Mouse (Mus musculus) limb, embryonic 12.5 days (tissue): ENCODE data around the gene Krtap3-2. TPM values are rescaled to one million over a fixed set of nuclear protein-coding genes. Genes with fewer than 3 reads are reported as not detected.
"Not testable (repeated sequence)": the region's sequence is repeated elsewhere in the genome, so short reads cannot be mapped to it uniquely, and the experiment has no call there.

Experiments
- ATAC-seq: fragments of 200-750 bp; cut with Nextera tagmentation; 2 replicates; pipeline ENCODE4 v1.8.0; 2017; ENCODE audit warnings: low read depth, moderate TSS enrichment; ENCODE audit not compliant: insufficient number of reproducible peaks, insufficient read depth, low FRiP score, low TSS enrichment
- H3K27ac ChIP-seq: fragments of 300-500 bp; sonication (generic); 2 replicates; pipeline ENCODE4 v1.5.1; 2016; ENCODE audit warnings: mild to moderate bottlenecking, moderate library complexity
- H3K27me3 ChIP-seq: fragments of 300-500 bp; sonication (generic); 2 replicates; pipeline ENCODE4 v1.6.1; 2016; ENCODE audit warnings: mild to moderate bottlenecking, moderate library complexity
- H3K36me3 ChIP-seq: fragments of 300-500 bp; sonication (generic); 2 replicates; pipeline ENCODE4 v1.6.1; 2016; ENCODE audit warnings: mild to moderate bottlenecking, moderate library complexity
- H3K4me1 ChIP-seq: fragments of 300-500 bp; sonication (generic); replicated peaks from 2 replicates; pipeline ENCODE4 v1.6.1; 2016
- H3K4me2 ChIP-seq: fragments of 300-500 bp; sonication (generic); 2 replicates; pipeline ENCODE4 v1.6.1; 2016; ENCODE audit warnings: mild to moderate bottlenecking, moderate library complexity
- H3K4me3 ChIP-seq: fragments of 300-500 bp; sonication (generic); replicated peaks from 2 replicates; pipeline ENCODE4 v1.5.1; 2016; ENCODE audit warnings: mild to moderate bottlenecking
- H3K9ac ChIP-seq: fragments of 300-500 bp; sonication (generic); replicated peaks from 2 replicates; pipeline ENCODE4 v1.6.1; 2016; ENCODE audit warnings: mild to moderate bottlenecking, moderate library complexity
- H3K9me3 ChIP-seq: fragments of 300-500 bp; sonication (generic); 2 replicates; pipeline ENCODE4 v1.6.1; 2016; ENCODE audit warnings: mild to moderate bottlenecking, moderate library complexity
- WGBS: fragments of 180-500 bp; shearing (Covaris S2); methylation state at CpG from one replicate; pipeline ENCODE4 v1.1.7; 2016; 5-methylcytosine and 5-hydroxymethylcytosine counted together
- polyA plus RNA-seq: library from polyadenylated mRNA; unstranded; fragments of >200 nt; fragmentation: Nextera tagmentation; extraction: Ambion mirVana; gene quantifications from 2 replicates; pipeline ENCODE4 v1.2.1, GENCODE M21; 2016

The Krtap3-2 gene
- not detected in 2 replicates for polyA plus RNA-seq

DNA sequence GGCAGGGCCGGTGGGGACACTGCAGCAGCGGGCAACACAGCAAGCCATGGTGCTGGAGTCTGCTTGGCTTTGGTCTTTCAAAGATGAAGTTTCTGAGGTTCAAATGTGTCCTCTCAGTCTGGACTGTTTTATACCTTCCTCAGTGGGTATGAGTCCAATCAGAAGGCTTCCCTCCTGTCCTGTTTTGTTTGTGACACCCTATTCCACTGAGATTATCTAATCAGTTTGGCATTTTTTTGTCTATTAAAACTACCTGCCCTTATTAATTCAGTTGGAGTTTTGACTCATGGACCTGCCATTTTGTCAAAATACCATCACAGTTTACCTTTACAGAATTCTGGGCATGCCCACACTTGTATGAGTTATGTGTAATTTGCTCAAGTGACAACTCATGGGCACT lies at the start of gene Krtap3-2:
TSS of gene Krtap3-2 (minus strand) at position 101 of the 400 bp plus-strand sequence.
- H3K27me3 ChIP-seq, result no peaks in the 10 kb centered on the region
- no peak within 1 kb of the TSS for H3K9ac ChIP-seq
- H3K4me1 ChIP-seq, result no peaks in the 10 kb centered on the region
- H3K27ac ChIP-seq, result no peak within 1 kb of the TSS
- H3K9me3 ChIP-seq, result no peaks in the 10 kb centered on the region
- ATAC-seq, result no peak
- no peaks in the 10 kb centered on the region for H3K36me3 ChIP-seq
- no peak within 1 kb of the TSS for H3K4me3 ChIP-seq
- 78% methylated on average over 2 of the region's 2 CpGs for WGBS
- H3K4me2 ChIP-seq, result no peak within 1 kb of the TSS

GRCm38 (mm10) chr11:99603208-99603607 lies 46.6 kb upstream of the Krtap3-2 start, which contains the start of gene Gm11938:
Gene Gm11938, minus strand, starts transcription at chr11:99603308.
- not testable (repeated sequence) for H3K4me2 ChIP-seq, H3K27me3 ChIP-seq, H3K4me3 ChIP-seq, ATAC-seq, H3K9ac ChIP-seq, H3K4me1 ChIP-seq, H3K36me3 ChIP-seq, H3K9me3 ChIP-seq, H3K27ac ChIP-seq
- 46% methylated on average over 1 of the region's 1 CpGs for WGBS

- H3K9me3 ChIP-seq, H3K27me3 ChIP-seq, ATAC-seq, H3K4me2 ChIP-seq, H3K27ac ChIP-seq, H3K4me3 ChIP-seq, H3K4me1 ChIP-seq, H3K9ac ChIP-seq, H3K36me3 ChIP-seq: not testable (repeated sequence)
- 84% methylated on average over 6 of the region's 6 CpGs for whole genome bisulfite sequencing
Measured at GRCm38 (mm10) chr11:99597742-99598141, 41.1 kb upstream of the Krtap3-2 start, which contains the start of gene Krtap9-3. Gene Krtap9-3, minus strand, starts transcription at chr11:99598105.

- Histone ChIP-seq H3K4me2 (no peak within 1 kb of the TSS), H3K4me1 (no peaks in the 10 kb centered on the region), H3K9me3 (no peaks in the 10 kb centered on the region), H3K4me3 (no peak within 1 kb of the TSS), H3K27me3 (no peaks in the 10 kb centered on the region), H3K36me3 (no peaks in the 10 kb centered on the region), H3K9ac (no peak within 1 kb of the TSS), H3K27ac (no peak within 1 kb of the TSS)
- ATAC-seq, result no peak
- 75% methylated on average over 6 of the region's 6 CpGs for WGBS
Measured at GRCm38 (mm10) chr11:99590981-99591380, 34.3 kb upstream of the Krtap3-2 start, which contains the start of gene Krtap1-3. Gene Krtap1-3, minus strand, starts transcription at chr11:99591339.

- no peak overlapping the region for H3K27ac ChIP-seq
- H3K27me3 ChIP-seq, result no peaks in the 10 kb centered on the region
- 88% methylated on average over 7 of the region's 7 CpGs for WGBS
- ATAC-seq, result no peak
- H3K36me3 ChIP-seq, result no peaks in the 10 kb centered on the region
- no peak overlapping the region for H3K4me3 ChIP-seq
- no peak overlapping the region for H3K9ac ChIP-seq
- no peaks in the 10 kb centered on the region for H3K4me1 ChIP-seq
- H3K4me2 ChIP-seq, result no peak overlapping the region
- H3K9me3 ChIP-seq, result no peaks in the 10 kb centered on the region
Measured at GRCm38 (mm10) chr11:99585096-99585495, 28.4 kb upstream of the Krtap3-2 start.

GRCm38 (mm10) chr11:99583245-99583704 lies 26.6 kb upstream of the Krtap3-2 start, which contains the start of gene Krtap1-4:
Gene Krtap1-4, minus strand, starts transcription at chr11:99583654.
- no peak for ATAC-seq

DNA sequence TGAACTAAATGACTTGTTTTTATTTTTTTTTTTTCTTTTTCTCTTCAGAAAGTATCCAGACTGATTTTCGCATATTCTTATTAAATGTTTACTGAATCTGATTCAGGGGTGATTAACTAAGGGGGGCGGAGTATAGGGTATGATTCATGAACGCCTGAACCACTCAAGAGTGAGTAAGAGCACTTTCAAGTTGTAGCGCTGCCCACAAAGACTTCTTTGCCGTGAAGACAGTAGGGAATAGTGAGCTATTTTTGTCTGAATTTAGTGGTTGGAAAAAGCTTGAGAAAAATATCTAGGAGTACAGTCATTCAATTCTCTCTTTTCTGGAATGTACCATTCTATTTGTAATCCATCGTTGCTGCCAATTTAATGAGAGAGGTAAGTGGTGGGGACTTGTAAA lies 24.9 kb upstream of the Krtap3-2 start:
- ATAC-seq, result no peak
- whole genome bisulfite sequencing, result 86% methylated on average over 6 of the region's 6 CpGs
- Histone ChIP-seq H3K4me1 (no peaks in the 10 kb centered on the region), H3K36me3 (no peaks in the 10 kb centered on the region), H3K27me3 (no peaks in the 10 kb centered on the region), H3K27ac (no peak overlapping the region), H3K9me3 (no peaks in the 10 kb centered on the region), H3K9ac (no peak overlapping the region), H3K4me3 (no peak overlapping the region), H3K4me2 (no peak overlapping the region)

More at GRCm38 (mm10) chr11:99583245-99583704, 26.6 kb upstream of the Krtap3-2 start, which contains the start of gene Krtap1-4:
- Histone ChIP-seq H3K4me3 (no peak within 1 kb of the TSS), H3K27ac (no peak within 1 kb of the TSS), H3K27me3 (no peaks in the 10 kb centered on the region), H3K4me2 (no peak within 1 kb of the TSS), H3K4me1 (no peaks in the 10 kb centered on the region), H3K36me3 (no peaks in the 10 kb centered on the region), H3K9me3 (no peaks in the 10 kb centered on the region), H3K9ac (no peak within 1 kb of the TSS)
- WGBS, result 67% methylated on average over 5 of the region's 5 CpGs

DNA sequence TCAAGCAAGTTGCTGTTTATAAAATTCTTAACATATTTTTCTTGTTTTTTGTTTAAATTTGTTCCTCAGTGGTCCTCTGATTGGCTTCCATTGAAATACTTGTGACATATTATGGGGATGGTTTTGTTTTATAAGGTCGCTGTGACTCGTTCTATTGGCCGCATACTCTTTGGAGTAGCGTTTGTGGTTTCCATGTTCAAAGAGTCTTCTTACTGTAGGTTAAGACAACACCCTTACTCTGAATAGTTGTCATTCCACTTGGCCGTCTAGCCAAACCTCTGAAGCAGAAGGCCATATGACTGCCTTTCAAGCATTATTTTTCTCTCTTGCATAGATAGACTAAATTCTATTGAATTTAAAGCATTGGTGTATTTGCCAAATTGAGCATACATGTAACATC lies 24.4 kb upstream of the Krtap3-2 start:
- Histone ChIP-seq H3K36me3 (no peaks in the 10 kb centered on the region), H3K4me1 (no peaks in the 10 kb centered on the region), H3K9me3 (no peaks in the 10 kb centered on the region), H3K9ac (no peak overlapping the region), H3K4me3 (no peak overlapping the region), H3K27me3 (no peaks in the 10 kb centered on the region), H3K4me2 (no peak overlapping the region), H3K27ac (no peak overlapping the region)
- no peak for ATAC-seq
- WGBS, result 91% methylated on average over 5 of the region's 5 CpGs

DNA sequence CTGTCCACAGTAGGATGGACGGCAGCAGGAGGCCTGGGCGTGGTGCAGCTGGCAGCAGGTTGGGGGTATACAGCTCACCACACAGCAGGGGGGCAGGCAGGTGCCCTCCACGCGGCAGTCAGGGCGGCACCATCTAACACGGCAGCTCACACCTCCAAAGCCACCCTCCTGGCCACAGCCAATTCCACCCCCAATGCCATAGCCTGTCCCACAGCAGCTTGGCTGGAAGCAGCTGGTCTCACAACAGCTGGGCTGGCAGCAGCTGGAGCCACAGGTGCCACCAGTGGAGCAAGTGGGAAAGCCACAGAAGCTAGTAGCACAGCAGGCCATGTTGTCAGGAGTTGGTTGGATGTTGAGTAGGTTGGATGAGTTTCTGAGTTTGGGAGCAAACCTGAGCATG lies 24.0 kb upstream of the Krtap3-2 start, which contains the start of gene Krtap1-5:
TSS of gene Krtap1-5 (minus strand) at position 381 of the 400 bp plus-strand sequence.
- no peak for ATAC-seq
- 90% methylated on average over 6 of the region's 6 CpGs for WGBS
- Histone ChIP-seq H3K4me3 (no peak within 1 kb of the TSS), H3K27ac (no peak within 1 kb of the TSS), H3K4me1 (no peaks in the 10 kb centered on the region), H3K9me3 (no peaks in the 10 kb centered on the region), H3K9ac (no peak within 1 kb of the TSS), H3K27me3 (no peaks in the 10 kb centered on the region), H3K4me2 (no peak within 1 kb of the TSS), H3K36me3 (no peaks in the 10 kb centered on the region)

GRCm38 (mm10) chr11:99574106-99574505 lies 17.5 kb upstream of the Krtap3-2 start:
- Histone ChIP-seq H3K9me3 (no peaks in the 10 kb centered on the region), H3K4me2 (peak overlapping the region; percentile 45), H3K27ac (no peak overlapping the region)

GRCm38 (mm10) chr11:99573164-99573563 lies 16.5 kb upstream of the Krtap3-2 start:
- H3K27me3 ChIP-seq, result no peaks in the 10 kb centered on the region
- no peak for ATAC-seq
- H3K4me3 ChIP-seq, result no peak overlapping the region
- 75% methylated on average over 4 of the region's 4 CpGs for WGBS
- no peak overlapping the region for H3K9ac ChIP-seq
- H3K36me3 ChIP-seq, result no peaks in the 10 kb centered on the region
- no peaks in the 10 kb centered on the region for H3K4me1 ChIP-seq
- H3K27ac ChIP-seq, result no peak overlapping the region
- H3K4me2 ChIP-seq, result no peak overlapping the region
- H3K9me3 ChIP-seq, result no peaks in the 10 kb centered on the region

More at GRCm38 (mm10) chr11:99574106-99574505, 17.5 kb upstream of the Krtap3-2 start:
- Histone ChIP-seq H3K36me3 (no peaks in the 10 kb centered on the region), H3K27me3 (no peaks in the 10 kb centered on the region), H3K9ac (peak overlapping the region; percentile 42; the same call in 1 of the 2 replicates), H3K4me1 (no peaks in the 10 kb centered on the region), H3K4me3 (0 out of 2 replicates have a peak overlapping the region, but pooled peaks have one; percentile 15)
- ATAC-seq, result peak; percentile 52; the same call in 1 of the 2 replicates
- WGBS, result 5% methylated on average over 7 of the region's 7 CpGs

GRCm38 (mm10) chr11:99566530-99566929 lies 9.9 kb upstream of the Krtap3-2 start, which contains the start of gene Krtap3-1:
Gene Krtap3-1, minus strand, starts transcription at chr11:99566630.
- H3K4me1 ChIP-seq, result no peaks in the 10 kb centered on the region
- ATAC-seq, result no peak
- peaks cover 3% of the 10 kb centered on the region; the same call in 1 of the 2 replicates for H3K27me3 ChIP-seq
- H3K4me3 ChIP-seq, result no peak within 1 kb of the TSS
- H3K9me3 ChIP-seq, result no peaks in the 10 kb centered on the region
- no peak within 1 kb of the TSS for H3K27ac ChIP-seq
- H3K36me3 ChIP-seq, result no peaks in the 10 kb centered on the region
- H3K4me2 ChIP-seq, result no peak within 1 kb of the TSS
- no peak within 1 kb of the TSS for H3K9ac ChIP-seq
- WGBS, result 71% methylated on average over 7 of the region's 7 CpGs
